Mouse (Mus musculus) embryonic facial prominence, embryonic 15.5 days (tissue): ENCODE measurements around the gene Cep41. TPM values are rescaled to one million over a fixed set of nuclear protein-coding genes. Genes with fewer than 3 reads are reported as not detected.
A peak's percentile ranks its signal among the peaks of the same experiment; 100 is the strongest.

Source experiments
- ATAC-seq: fragments of 200-750 bp; cut with Nextera tagmentation; 2 replicates; pipeline ENCODE4 v1.8.0; 2017; ENCODE audit warnings: low read depth, moderate TSS enrichment; ENCODE audit not compliant: insufficient number of reproducible peaks, low FRiP score, low TSS enrichment
- H3K27ac ChIP-seq: fragments of 300-500 bp; sonication (generic); replicated peaks from 2 replicates; pipeline ENCODE4 v1.5.1; 2015; ENCODE audit warnings: mild to moderate bottlenecking, inconsistent platforms
- H3K27me3 ChIP-seq: fragments of 300-500 bp; sonication (generic); 2 replicates; pipeline ENCODE4 v1.6.1; 2015; ENCODE audit warnings: inconsistent platforms
- H3K36me3 ChIP-seq: fragments of 300-500 bp; sonication (generic); 2 replicates; pipeline ENCODE4 v1.6.1; 2015; ENCODE audit warnings: mild to moderate bottlenecking, inconsistent platforms
- H3K4me1 ChIP-seq: fragments of 300-500 bp; sonication (generic); 2 replicates; pipeline ENCODE4 v1.6.1; 2015; ENCODE audit warnings: inconsistent platforms
- H3K4me2 ChIP-seq: fragments of 300-500 bp; sonication (generic); replicated peaks from 2 replicates; pipeline ENCODE4 v1.6.1; 2015; ENCODE audit warnings: mild to moderate bottlenecking, inconsistent platforms
- H3K4me3 ChIP-seq: fragments of 300-500 bp; sonication (generic); replicated peaks from 2 replicates; pipeline ENCODE4 v1.5.1; 2015; ENCODE audit warnings: mild to moderate bottlenecking, inconsistent platforms
- H3K9ac ChIP-seq: fragments of 300-500 bp; sonication (generic); 2 replicates; pipeline ENCODE4 v1.6.1; 2015; ENCODE audit warnings: inconsistent platforms
- H3K9me3 ChIP-seq: fragments of 300-500 bp; sonication (generic); replicated peaks from 2 replicates; pipeline ENCODE4 v1.6.1; 2016; ENCODE audit warnings: inconsistent platforms
- WGBS: fragments of 180-500 bp; shearing (Covaris S2); methylation state at CpG from one replicate; pipeline ENCODE4 v1.1.7; 2015; 5-methylcytosine and 5-hydroxymethylcytosine counted together
- polyA plus RNA-seq: library from polyadenylated mRNA; unstranded; fragments of >200 nt; fragmentation: Nextera tagmentation; extraction: Ambion mirVana; gene quantifications from 2 replicates; pipeline ENCODE4 v1.2.1, GENCODE M21; 2015

The Cep41 gene
- polyA plus RNA-seq, 1 experiment from 2014 or later = 33.1 TPM

- H3K27me3 ChIP-seq = no peaks in the 10 kb centered on the region
Measured at GRCm38 (mm10) chr6:30732571-30733130, 39.1 kb upstream of the Cep41 start.

GRCm38 (mm10) chr6:30730301-30730971 is 36.9 kb upstream of the Cep41 start:
- WGBS = 54% methylated on average over 12 of the region's 12 CpGs
- peak; percentile 29; the same call in 1 of the 2 replicates for ATAC-seq
- Histone ChIP-seq H3K4me3 (no peak overlapping the region), H3K4me1 (0 out of 2 replicates have a peak, but pooled peaks cover 9% of the 10 kb centered on the region), H3K9me3 (peaks cover 1% of the 10 kb centered on the region; the same call in 1 of the 2 replicates), H3K27me3 (no peaks in the 10 kb centered on the region), H3K27ac (peak overlapping the region; percentile 35; the same call in 1 of the 2 replicates), H3K4me2 (no peak overlapping the region), H3K9ac (no peak overlapping the region), H3K36me3 (no peaks in the 10 kb centered on the region)

More at GRCm38 (mm10) chr6:30732571-30733130, 39.1 kb upstream of the Cep41 start:
- Histone ChIP-seq H3K4me2 (no peak overlapping the region), H3K9ac (no peak overlapping the region), H3K4me3 (no peak overlapping the region), H3K36me3 (no peaks in the 10 kb centered on the region), H3K4me1 (peaks cover 21% of the 10 kb centered on the region; the same call in 1 of the 2 replicates), H3K27ac (peak overlapping the region; percentile 34; the same call in 1 of the 2 replicates), H3K9me3 (peaks cover 20% of the 10 kb centered on the region)
- WGBS = 47% methylated on average over 18 of the region's 18 CpGs
- ATAC-seq = no peak

GRCm38 (mm10) chr6:30723331-30723730 is 29.8 kb upstream of the Cep41 start, which contains the start of gene Mest:
TSS of gene Mest (plus strand) at chr6:30723547.
- Histone ChIP-seq H3K4me3 (no peak within 1 kb of the TSS), H3K36me3 (no peaks in the 10 kb centered on the region), H3K9ac (no peak within 1 kb of the TSS), H3K27me3 (no peaks in the 10 kb centered on the region), H3K9me3 (no peaks in the 10 kb centered on the region), H3K27ac (no peak within 1 kb of the TSS), H3K4me2 (no peak within 1 kb of the TSS), H3K4me1 (no peaks in the 10 kb centered on the region)
- WGBS = 75% methylated on average over 7 of the region's 7 CpGs
- no peak for ATAC-seq

GRCm38 (mm10) chr6:30722385-30723164 is 29.0 kb upstream of the Cep41 start:
- H3K27ac ChIP-seq = no peak overlapping the region
- no peak overlapping the region for H3K4me2 ChIP-seq
- no peak for ATAC-seq

GRCm38 (mm10) chr6:30716796-30717195 is 23.2 kb upstream of the Cep41 start:
- H3K9me3 ChIP-seq = no peaks in the 10 kb centered on the region
- H3K27ac ChIP-seq = no peak overlapping the region
- H3K27me3 ChIP-seq = no peaks in the 10 kb centered on the region
- no peaks in the 10 kb centered on the region for H3K36me3 ChIP-seq
- 77% methylated on average over 7 of the region's 7 CpGs for WGBS
- no peak overlapping the region for H3K9ac ChIP-seq
- no peaks in the 10 kb centered on the region for H3K4me1 ChIP-seq
- no peak overlapping the region for H3K4me2 ChIP-seq
- H3K4me3 ChIP-seq = no peak overlapping the region
- no peak for ATAC-seq

More at GRCm38 (mm10) chr6:30722385-30723164, 29.0 kb upstream of the Cep41 start:
- Histone ChIP-seq H3K9ac (no peak overlapping the region), H3K27me3 (no peaks in the 10 kb centered on the region), H3K4me3 (no peak overlapping the region), H3K4me1 (no peaks in the 10 kb centered on the region), H3K9me3 (no peaks in the 10 kb centered on the region), H3K36me3 (no peaks in the 10 kb centered on the region)
- 62% methylated on average over 4 of the region's 4 CpGs for WGBS

- ATAC-seq = no peak
- 76% methylated on average over 5 of the region's 5 CpGs for WGBS
- no peak overlapping the region for H3K4me2 ChIP-seq
- H3K27ac ChIP-seq = no peak overlapping the region
- no peak overlapping the region for H3K4me3 ChIP-seq
- H3K36me3 ChIP-seq = no peaks in the 10 kb centered on the region
- H3K4me1 ChIP-seq = peaks cover 9% of the 10 kb centered on the region
- no peaks in the 10 kb centered on the region for H3K9me3 ChIP-seq
- no peaks in the 10 kb centered on the region for H3K27me3 ChIP-seq
- H3K9ac ChIP-seq = no peak overlapping the region
Measured at GRCm38 (mm10) chr6:30714891-30715471, 21.4 kb upstream of the Cep41 start.

- H3K9ac ChIP-seq = no peak overlapping the region
- ATAC-seq = no peak
- no peak overlapping the region for H3K4me3 ChIP-seq
- no peaks in the 10 kb centered on the region for H3K27me3 ChIP-seq
- no peak overlapping the region for H3K27ac ChIP-seq
- 0 out of 2 replicates have a peak overlapping the region, but pooled peaks have one; percentile 10 for H3K4me2 ChIP-seq
- no peaks in the 10 kb centered on the region for H3K9me3 ChIP-seq
- peaks cover 9% of the 10 kb centered on the region for H3K4me1 ChIP-seq
- H3K36me3 ChIP-seq = no peaks in the 10 kb centered on the region
- WGBS = 43% methylated on average over 11 of the region's 11 CpGs
Measured at GRCm38 (mm10) chr6:30713896-30714295, 20.3 kb upstream of the Cep41 start.

GRCm38 (mm10) chr6:30713455-30713854 is 19.9 kb upstream of the Cep41 start:
- WGBS = 71% methylated on average over 6 of the region's 6 CpGs
- Histone ChIP-seq H3K4me2 (0 out of 2 replicates have a peak overlapping the region, but pooled peaks have one; percentile 10), H3K36me3 (no peaks in the 10 kb centered on the region), H3K4me3 (no peak overlapping the region), H3K9me3 (no peaks in the 10 kb centered on the region), H3K27ac (no peak overlapping the region), H3K9ac (no peak overlapping the region), H3K27me3 (no peaks in the 10 kb centered on the region), H3K4me1 (peaks cover 9% of the 10 kb centered on the region)
- ATAC-seq = no peak

- Histone ChIP-seq H3K4me1 (peaks cover 9% of the 10 kb centered on the region), H3K9me3 (no peaks in the 10 kb centered on the region), H3K36me3 (no peaks in the 10 kb centered on the region), H3K27ac (no peak overlapping the region; the same call in 1 of the 2 replicates), H3K9ac (no peak overlapping the region), H3K4me2 (no peak overlapping the region), H3K4me3 (no peak overlapping the region), H3K27me3 (no peaks in the 10 kb centered on the region)
- WGBS = 71% methylated on average over 7 of the region's 7 CpGs
- no peak for ATAC-seq
Measured at GRCm38 (mm10) chr6:30712484-30712883, 18.9 kb upstream of the Cep41 start.

- Histone ChIP-seq H3K27ac (no peak overlapping the region), H3K4me3 (no peak overlapping the region), H3K4me2 (no peak overlapping the region), H3K9me3 (no peaks in the 10 kb centered on the region), H3K4me1 (peaks cover 9% of the 10 kb centered on the region), H3K9ac (no peak overlapping the region), H3K27me3 (no peaks in the 10 kb centered on the region), H3K36me3 (no peaks in the 10 kb centered on the region)
- WGBS = 60% methylated on average over 10 of the region's 10 CpGs
- no peak for ATAC-seq
Measured at GRCm38 (mm10) chr6:30711365-30711763, 17.8 kb upstream of the Cep41 start.
